In genomic region chr2:60126831-60127230, GRCm38 (mm10) we compare ENCODE assay signal across 8 mouse cellular contexts.
DNase-seq lines count a peak whose midpoint lies in the region; ATAC-seq lines count a peak whose summit lies in the region.

No protein-coding gene starts in this region.

- peaks cover 5% of the 10 kb centered on the region; the same call in 1 of the 2 replicates for H3K4me1 ChIP-seq in heart, embryonic 11.5 days (ENCODE audit: control insufficient read depth, insufficient read depth, low read length)
- peaks cover 28% of the 10 kb centered on the region for H3K4me1 ChIP-seq in limb, embryonic 10.5 days

- no peak overlapping the region for H3K27ac ChIP-seq in heart, embryonic 11.5 days (ENCODE audit: low read depth, low read length)
- H3K27ac ChIP-seq in limb, embryonic 10.5 days = peak overlapping the region; percentile 23; the same call in 1 of the 2 replicates

- peak overlapping the region; percentile 74 for H3K4me2 ChIP-seq in heart, embryonic 11.5 days

- 18% methylated on average over 7 of the region's 7 CpGs for whole genome bisulfite sequencing in heart, embryonic 11.5 days (ENCODE audit: insufficient replicate concordance)
- whole genome bisulfite sequencing in limb, embryonic 10.5 days = 19% methylated on average over 7 of the region's 7 CpGs

- DNase-seq in cerebellum, postnatal 25 days = peak; percentile 41 to 65
- DNase-seq in cerebellum, adult 11 months = no peak
- peak; percentile 17 for DNase-seq in ZHBTc4 (ENCODE audit: low read depth, low spot score)
- DNase-seq in limb, embryonic 10.5 days (ENCODE audit: low spot score) = no peak
- peak; percentile 25 for DNase-seq in retina, postnatal 7 days (ENCODE audit: low read depth, low spot score)
- DNase-seq in thymus, postnatal 10 days (ENCODE audit: low spot score in 2 of 2) = no peak
- DNase-seq in gastrocnemius, postnatal 10 days = no peak

- ATAC-seq in heart, embryonic 11.5 days (replicated peaks; ENCODE audit: insufficient number of reproducible peaks, low FRiP score, low TSS enrichment) = no peak

- 0 out of 2 replicates have a peak overlapping the region, but pooled peaks have one; percentile 3 for H3K9ac ChIP-seq in heart, embryonic 11.5 days (ENCODE audit: low read depth, low read length)

- peak overlapping the region; percentile 70; the same call in 1 of the 2 replicates for H3K4me3 ChIP-seq in heart, embryonic 11.5 days (ENCODE audit: low read depth, low read length)
- peak overlapping the region; percentile 97 for H3K4me3 ChIP-seq in limb, embryonic 10.5 days

- H3K27me3 ChIP-seq in heart, embryonic 11.5 days (ENCODE audit: control insufficient read depth, insufficient read depth, low read length) = no peaks in the 10 kb centered on the region
- no peaks in the 10 kb centered on the region for H3K27me3 ChIP-seq in limb, embryonic 10.5 days (ENCODE audit: low read depth, poor library complexity, severe bottlenecking)

- no peaks in the 10 kb centered on the region for H3K9me3 ChIP-seq in heart, embryonic 11.5 days (replicated peaks; ENCODE audit: control insufficient read depth, low read length)
- H3K9me3 ChIP-seq in limb, embryonic 10.5 days (replicated peaks) = no peaks in the 10 kb centered on the region

- H3K36me3 ChIP-seq in heart, embryonic 11.5 days (ENCODE audit: control insufficient read depth, insufficient read depth, low read length) = no peaks in the 10 kb centered on the region
- H3K36me3 ChIP-seq in limb, embryonic 10.5 days = no peaks in the 10 kb centered on the region

Comparison
In these comparisons a context has a peak if more than half of its experiments do, and no peak if none do; other contexts are left out.
1. DNase-seq: peak in cerebellum, postnatal 25 days (2 of 2), ZHBTc4 (single experiment) and retina, postnatal 7 days (single experiment); none in cerebellum, adult 11 months (single experiment), limb, embryonic 10.5 days (single experiment), thymus, postnatal 10 days (0 of 2) and gastrocnemius, postnatal 10 days (single experiment).